Mouse (Mus musculus) brain, embryonic 14.5 days (tissue): ENCODE data around the gene Smarcd2.

Experiments
- CTCF ChIP-seq: fragments of 200-500 bp; IDR thresholded peaks from 2 replicates; pipeline ENCODE4 v1.5.1; 2012; ENCODE audit warnings: inconsistent platforms, mild to moderate bottlenecking, moderate library complexity, borderline replicate concordance; ENCODE audit not compliant: insufficient read depth, insufficient read length; ENCODE audit errors: extremely low read depth
- POLR2A ChIP-seq: fragments of 200-500 bp; IDR thresholded peaks from 2 replicates; pipeline ENCODE4 v1.6.1; 2012; ENCODE audit warnings: mild to moderate bottlenecking, inconsistent platforms, borderline replicate concordance; ENCODE audit not compliant: poor library complexity, insufficient read depth, insufficient read length, severe bottlenecking; ENCODE audit errors: extremely low read depth

GRCm38 (mm10) chr11:106274374-106274773 is 1.6 kb upstream of the Smarcd2 start:
- TF ChIP-seq POLR2A (no peak), CTCF (no peak)
